Mouse (Mus musculus) layer of hippocampus, adult 18-20 months (tissue): ENCODE measurements at regions not wholly inside any gene's neighbourhood (a gene's known extent, or its start where the extent isn't known, plus 50 kb on each side); places are given as distances from the start of the nearest gene placed in this dataset.

ENCODE experiments used
- DNase-seq, 2 experiments: peaks; one replicate each; pipeline ENCODE4 v3.0.0; 2022; ENCODE audit warnings: low spot score in 2 of 2

DNA sequence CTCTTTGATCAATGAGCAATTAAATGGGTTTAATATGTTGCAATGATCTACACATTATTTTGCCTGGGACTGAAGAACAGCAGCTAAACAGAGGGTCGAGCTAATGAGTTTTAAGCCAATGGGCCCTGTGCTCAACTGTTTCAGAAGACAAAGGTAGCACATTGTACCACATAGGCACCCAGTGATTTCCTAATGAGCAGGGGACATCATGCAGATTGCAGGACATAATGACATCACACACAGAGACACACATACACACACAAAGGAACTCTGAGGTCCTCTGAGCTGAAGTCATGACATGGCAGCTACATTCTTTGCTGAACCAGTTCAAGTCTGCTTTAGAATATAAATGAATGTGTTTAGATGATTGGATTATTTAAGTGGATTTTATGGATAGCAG, 71.9 kb downstream of the Zfp330 start:
- DNase-seq: no peak

DNA sequence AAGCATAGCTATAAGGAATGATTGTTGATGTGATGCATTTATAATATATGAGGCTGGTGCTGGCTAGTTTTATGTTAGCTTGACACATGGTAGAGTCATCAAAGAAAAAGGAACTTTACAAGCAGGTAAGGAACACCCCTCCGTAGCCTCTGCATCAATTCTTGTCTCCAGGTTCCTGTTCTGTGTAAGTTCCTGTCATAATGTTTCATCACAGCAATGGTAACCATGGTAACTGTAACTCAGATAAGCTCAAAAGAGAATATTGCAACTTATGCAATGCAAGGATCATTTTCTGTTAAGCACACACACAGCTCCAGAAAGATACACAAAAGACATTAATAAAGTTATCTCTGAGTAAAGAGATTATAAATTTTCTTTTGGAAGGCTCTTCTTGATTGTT, 73.5 kb downstream of the Zfp330 start:
- DNase-seq: no peak

- no peak for DNase-seq
Measured at GRCm38 (mm10) chr8:82699221-82699620, 74.7 kb downstream of the Zfp330 start.

DNA sequence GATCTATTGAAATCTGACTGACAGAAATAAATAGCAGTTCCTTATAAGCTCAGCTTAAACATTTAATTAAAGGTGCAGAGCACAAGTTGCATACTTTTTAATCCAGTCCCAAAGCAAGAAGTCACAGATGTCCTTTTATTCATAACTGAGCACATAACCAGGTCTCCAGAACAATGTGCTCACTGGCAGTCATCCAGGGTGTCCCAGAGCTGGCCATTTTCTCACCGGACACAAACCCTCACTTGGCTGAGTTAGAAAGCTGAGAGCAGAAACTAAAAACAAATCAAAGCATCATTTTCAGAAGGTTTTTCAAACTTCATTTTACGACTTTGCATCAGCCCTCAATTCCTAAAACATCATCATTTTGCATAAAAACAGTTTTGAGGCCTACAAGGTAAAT, 75.9 kb downstream of the Zfp330 start:
- DNase-seq: no peak

DNA sequence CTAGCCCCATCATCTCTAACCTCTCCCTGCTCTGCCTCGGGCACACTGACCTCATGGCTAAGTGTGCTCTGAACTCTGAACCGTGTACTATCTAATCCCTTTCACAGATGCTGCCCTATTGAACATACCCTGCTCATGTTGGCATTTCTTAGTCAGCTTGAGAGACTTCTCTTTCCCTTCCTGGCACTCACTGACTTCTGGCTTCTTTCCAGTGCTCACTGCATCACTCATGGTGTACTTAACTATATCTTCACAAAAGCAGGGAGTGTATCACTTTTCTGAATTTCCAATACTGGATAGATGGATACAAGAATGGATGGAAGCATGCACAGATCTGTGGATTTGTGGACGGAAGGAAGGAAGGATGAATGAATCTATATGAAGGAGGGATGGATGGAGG, 80.9 kb downstream of the Zfp330 start:
- DNase-seq: no peak

DNA sequence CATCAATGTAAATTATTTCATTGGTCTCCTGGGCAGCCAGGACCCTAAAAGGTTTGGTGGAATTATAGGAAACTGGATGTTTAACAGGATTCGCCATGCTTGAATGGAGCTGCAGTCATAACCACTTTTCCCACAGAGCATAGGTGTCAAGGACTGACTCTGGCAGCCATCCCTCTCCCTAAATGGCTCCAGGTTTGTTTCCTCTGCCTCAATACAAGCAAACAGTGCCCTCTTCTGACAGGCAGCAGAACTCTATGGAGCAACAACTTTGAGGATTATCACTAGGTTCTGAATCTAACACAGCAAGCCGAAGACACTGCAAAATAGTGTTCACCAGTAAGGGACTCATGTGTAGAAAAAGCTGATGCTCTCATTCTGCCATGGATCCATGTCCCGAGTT, 84.6 kb downstream of the Zfp330 start:
- peak; percentile 6 to 38 for DNase-seq

DNA sequence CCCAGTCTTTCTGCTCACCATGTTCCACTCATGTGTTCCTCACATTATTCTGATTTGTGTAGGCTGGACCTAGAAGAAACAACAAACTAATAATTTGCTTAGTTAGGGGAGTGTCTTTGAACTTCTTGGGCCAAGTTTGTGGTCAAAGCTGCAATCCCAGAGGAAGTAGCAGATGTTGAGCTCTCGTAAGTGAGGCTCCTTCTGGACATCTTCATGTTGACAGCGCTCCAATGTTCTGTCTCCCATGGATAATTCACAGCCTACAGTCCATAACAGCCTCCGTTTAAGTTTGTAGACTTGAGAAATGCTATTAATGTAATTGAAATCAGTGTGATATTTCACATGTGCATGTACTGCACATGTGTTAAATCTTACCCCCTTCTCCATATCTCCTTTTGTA, 88.0 kb downstream of the Zfp330 start:
- no peak for DNase-seq

DNA sequence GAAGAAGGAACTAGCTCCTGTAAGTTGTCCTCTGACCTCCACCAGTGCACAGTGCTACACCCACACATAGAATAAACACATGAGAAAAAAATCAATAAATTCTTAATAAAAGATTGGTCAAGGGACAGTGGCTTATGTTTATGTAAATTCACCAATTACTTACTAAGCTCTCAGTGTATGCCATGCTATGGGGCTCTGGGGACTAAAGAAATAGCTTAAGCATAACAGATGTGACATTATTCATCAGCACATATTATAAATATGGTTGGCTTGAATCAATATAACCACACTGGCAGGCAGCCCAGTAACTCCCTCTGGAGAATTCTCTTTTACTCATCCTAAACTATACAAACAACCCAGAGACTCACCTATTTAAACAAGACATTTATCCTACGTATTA, 95.2 kb downstream of the Zfp330 start:
- DNase-seq: no peak

DNA sequence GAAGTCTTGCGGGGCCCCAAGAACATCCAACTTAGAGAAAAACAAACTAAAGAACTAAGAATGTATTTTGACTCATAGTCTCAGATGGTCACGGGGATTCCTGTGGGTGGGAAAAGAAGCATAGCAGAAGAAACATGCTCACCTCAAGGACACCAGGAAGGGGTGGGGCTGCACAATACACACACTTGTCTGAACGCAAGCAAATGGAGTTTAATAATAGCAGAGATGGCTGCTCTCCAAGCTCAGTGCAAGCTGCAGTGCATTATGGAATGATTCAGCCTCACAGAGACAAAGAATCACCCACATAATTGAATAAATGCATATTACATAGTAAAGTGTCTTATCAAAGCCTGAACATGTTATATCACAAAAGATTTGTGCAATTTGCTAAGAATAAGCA, 96.2 kb downstream of the Zfp330 start:
- peak in 1 of 2 experiments; percentile 17 for DNase-seq

GRCm38 (mm10) chr8:82669241-82669640, 104.7 kb downstream of the Zfp330 start:
- DNase-seq: no peak

- no peak for DNase-seq
Measured at GRCm38 (mm10) chr8:82665131-82665530, 108.8 kb downstream of the Zfp330 start.

DNA sequence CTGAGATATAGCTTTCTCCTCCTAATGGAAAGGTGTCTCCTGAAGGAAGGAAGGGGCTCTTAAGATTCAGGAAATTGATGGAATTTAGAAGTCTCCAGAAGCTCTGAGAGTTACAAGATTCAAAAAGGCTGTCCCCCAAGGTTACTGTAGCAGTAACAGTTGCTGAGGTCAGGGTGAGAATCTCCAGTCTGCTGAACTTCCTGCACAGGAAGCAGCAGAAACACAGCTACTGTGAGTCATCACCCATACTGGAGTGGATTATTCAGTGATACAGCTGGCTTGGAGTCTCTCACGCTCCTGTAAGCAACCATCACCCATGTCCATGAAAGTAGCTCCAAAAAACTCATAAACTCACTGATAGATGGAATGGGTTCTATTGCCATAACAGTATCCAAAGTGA, 133.5 kb downstream of the Zfp330 start:
- DNase-seq: no peak

DNA sequence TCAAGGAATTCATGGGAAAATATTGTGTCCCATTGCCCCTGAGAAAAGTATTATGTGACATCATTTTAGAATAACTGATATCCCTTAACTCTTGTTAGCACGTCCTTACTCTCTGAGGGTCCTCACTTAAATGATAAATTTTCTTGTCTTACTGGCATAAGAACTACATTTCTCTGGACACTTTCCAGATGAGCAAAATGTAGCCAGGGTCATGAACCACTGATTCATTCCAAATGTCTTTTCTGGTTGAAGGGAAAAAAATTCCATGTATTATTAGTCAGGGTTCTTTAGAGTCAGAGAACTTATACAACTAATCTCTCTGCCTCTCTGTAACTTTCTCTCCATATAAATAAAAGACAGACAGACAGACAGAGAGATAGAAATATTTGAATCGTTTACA, 143.5 kb downstream of the Zfp330 start:
- no peak for DNase-seq

DNA sequence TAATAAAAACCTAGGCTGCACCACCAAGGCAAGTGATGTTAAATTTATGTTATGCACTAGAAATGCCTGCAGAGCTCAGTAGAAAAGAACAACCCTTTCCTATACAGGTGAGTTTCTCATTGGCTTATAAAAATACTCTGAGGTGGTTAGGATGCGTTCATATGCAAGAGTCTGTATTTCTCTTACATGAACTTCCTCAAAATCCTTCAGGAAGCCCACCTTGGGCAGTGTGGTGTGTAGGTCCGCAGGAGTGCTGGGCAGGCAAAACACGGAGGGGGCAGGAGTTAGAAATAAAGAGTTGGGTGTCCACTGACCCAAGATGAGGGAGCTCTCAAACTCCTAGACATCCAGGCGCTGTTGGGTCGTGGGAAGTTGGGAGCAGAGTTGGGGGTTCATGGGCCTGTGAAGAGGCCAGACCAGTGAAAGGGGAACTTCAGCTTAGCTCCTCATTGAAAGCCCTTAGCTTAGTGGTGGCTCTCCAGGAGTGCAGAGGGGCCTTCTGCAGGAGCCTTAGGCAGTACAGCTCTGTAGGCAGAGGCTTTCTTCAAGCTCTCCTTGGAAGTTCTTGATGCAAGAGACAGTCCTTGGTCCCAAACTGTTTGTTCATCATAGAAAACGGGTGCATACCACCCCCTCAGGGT, 150.0 kb downstream of the Zfp330 start:
- DNase-seq: no peak

- no peak for DNase-seq
Measured at GRCm38 (mm10) chr8:82618668-82619067, 155.3 kb downstream of the Zfp330 start.

- no peak for DNase-seq
Measured at GRCm38 (mm10) chr8:82601556-82601955, 172.4 kb downstream of the Zfp330 start.

DNA sequence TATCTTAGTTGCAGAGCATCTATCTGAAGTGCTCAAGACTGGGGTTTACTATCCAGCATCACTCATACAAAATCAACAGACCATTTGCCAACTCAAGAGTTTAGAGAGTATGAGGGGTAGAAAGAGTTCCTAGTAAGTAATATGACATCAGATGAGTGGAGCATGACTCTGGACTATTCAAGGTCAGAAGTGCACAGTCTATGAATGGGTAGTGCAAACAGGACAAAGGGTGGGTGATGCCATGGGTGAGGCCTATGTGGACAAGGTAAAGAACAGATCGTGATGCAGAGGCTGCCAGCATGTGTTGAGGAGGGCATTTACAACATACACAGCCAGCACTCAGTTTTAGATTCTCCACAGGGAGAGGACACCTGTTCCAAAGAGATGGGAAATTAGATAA, 170.4 kb upstream of the Il15 start:
- DNase-seq: no peak

GRCm38 (mm10) chr8:82538121-82538520, 135.1 kb upstream of the Il15 start:
- DNase-seq: no peak

DNA sequence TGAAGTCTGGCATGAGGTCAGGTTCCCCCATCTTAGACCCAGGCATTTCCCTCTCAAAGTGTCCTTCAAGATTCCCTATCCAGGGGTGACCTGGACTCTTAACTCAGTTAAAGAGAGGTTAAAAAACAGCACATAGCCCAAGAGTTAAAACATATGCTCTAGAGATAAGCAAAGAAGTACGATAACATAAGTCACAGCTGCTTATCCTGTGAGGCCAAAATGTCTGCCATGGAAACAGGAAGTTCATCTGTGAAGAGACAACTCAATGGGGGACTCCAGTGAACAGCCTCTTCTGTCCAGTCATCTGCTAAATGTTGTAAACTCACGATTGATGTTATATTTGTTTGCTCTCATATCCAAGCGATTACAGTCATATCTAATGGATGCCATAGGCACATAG, 126.1 kb upstream of the Il15 start:
- no peak for DNase-seq

- no peak for DNase-seq
Measured at GRCm38 (mm10) chr8:82523866-82524265, 120.8 kb upstream of the Il15 start.

GRCm38 (mm10) chr8:82498496-82498895, 95.5 kb upstream of the Il15 start:
- DNase-seq: no peak

DNA sequence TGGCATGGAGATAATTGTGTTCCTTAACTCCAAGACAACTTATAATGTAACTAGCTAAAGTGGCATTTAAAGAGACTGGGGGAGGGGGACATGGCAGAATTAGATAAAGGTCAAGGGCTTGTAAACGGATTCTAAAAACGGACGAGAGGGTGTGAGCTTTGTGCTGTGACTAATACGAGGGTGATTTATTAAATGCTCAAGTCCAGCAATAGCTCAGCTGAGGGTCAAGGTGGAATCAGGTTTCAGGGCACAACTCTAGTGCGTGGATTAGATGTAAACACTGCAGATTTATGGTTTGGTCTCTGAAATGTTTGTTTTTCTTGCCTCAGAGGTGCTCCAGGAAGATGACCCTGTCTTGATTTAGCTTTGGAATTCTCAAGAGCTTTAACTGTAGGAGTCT, 74.8 kb upstream of the Il15 start:
- no peak for DNase-seq

GRCm38 (mm10) chr8:82477426-82477769, 74.4 kb upstream of the Il15 start:
- no peak for DNase-seq
